Mouse (Mus musculus) olfactory bulb, adult 2 months (tissue): ENCODE measurements at regions not wholly inside any gene's neighbourhood (a gene's known extent, or its start where the extent isn't known, plus 50 kb on each side); places are given as distances from the start of the nearest gene placed in this dataset.

ENCODE experiments used
- H3K27ac ChIP-seq: fragments of 200-500 bp; 2 replicates; pipeline ENCODE4 v1.5.1; 2012; ENCODE audit warnings: low read depth, low read length; ENCODE audit not compliant: insufficient read depth
- H3K4me1 ChIP-seq: fragments of 200-500 bp; 2 replicates; pipeline ENCODE4 v1.6.1; 2012; ENCODE audit warnings: low read length; ENCODE audit not compliant: control insufficient read depth, insufficient read depth
- H3K4me3 ChIP-seq: fragments of 200-500 bp; 2 replicates; pipeline ENCODE4 v1.5.1; 2012; ENCODE audit warnings: mild to moderate bottlenecking, low read depth, low read length, moderate library complexity; ENCODE audit not compliant: insufficient read depth
- CTCF ChIP-seq: fragments of 200-500 bp; IDR thresholded peaks from 2 replicates; pipeline ENCODE4 v1.5.1; 2012; ENCODE audit warnings: low read depth, mild to moderate bottlenecking, low read length, moderate library complexity; ENCODE audit not compliant: insufficient read depth
- POLR2A ChIP-seq: fragments of 200-500 bp; IDR thresholded peaks from 2 replicates; pipeline ENCODE4 v1.6.1; 2012; ENCODE audit warnings: mild to moderate bottlenecking, low read depth, low read length, moderate library complexity; ENCODE audit not compliant: insufficient read depth
- WGBS: fragments of 180-500 bp; shearing (Covaris S2); methylation state at CpG from one replicate; pipeline ENCODE4 v1.1.7; 2018; 5-methylcytosine and 5-hydroxymethylcytosine counted together

GRCm38 (mm10) chr7:125055951-125056625, 388.4 kb upstream of the Kdm8 start:
- no peak overlapping the region for H3K27ac ChIP-seq
- TF ChIP-seq POLR2A (no peak), CTCF (no peak)
- no peak overlapping the region for H3K4me3 ChIP-seq
- no peaks in the 10 kb centered on the region for H3K4me1 ChIP-seq

GRCm38 (mm10) chr7:125102464-125102863, 342.0 kb upstream of the Kdm8 start:
- TF ChIP-seq CTCF (no peak), POLR2A (no peak)
- Histone ChIP-seq H3K4me3 (no peak overlapping the region), H3K4me1 (no peaks in the 10 kb centered on the region), H3K27ac (no peak overlapping the region)
- WGBS, result 99% methylated on average over 4 of the region's 4 CpGs

- TF ChIP-seq CTCF (no peak), POLR2A (no peak)
- Histone ChIP-seq H3K4me3 (no peak overlapping the region), H3K4me1 (no peaks in the 10 kb centered on the region), H3K27ac (no peak overlapping the region)
- WGBS, result 52% methylated on average over 4 of the region's 4 CpGs
Observed at GRCm38 (mm10) chr7:125104011-125104410, 340.5 kb upstream of the Kdm8 start.

- Histone ChIP-seq H3K4me3 (no peak overlapping the region), H3K4me1 (peaks cover 4% of the 10 kb centered on the region), H3K27ac (no peak overlapping the region)
- TF ChIP-seq POLR2A (no peak), CTCF (no peak)
- WGBS, result 33% methylated on average over 9 of the region's 9 CpGs
Observed at GRCm38 (mm10) chr7:125112820-125113273, 331.6 kb upstream of the Kdm8 start.

GRCm38 (mm10) chr7:125115322-125115996, 329.0 kb upstream of the Kdm8 start:
- Histone ChIP-seq H3K4me3 (no peak overlapping the region), H3K4me1 (peaks cover 4% of the 10 kb centered on the region), H3K27ac (no peak overlapping the region)
- no peak for TF ChIP-seq CTCF
- TF ChIP-seq POLR2A, result no peak
- WGBS, result 52% methylated on average over 8 of the region's 8 CpGs

- Histone ChIP-seq H3K27ac (no peak overlapping the region), H3K4me3 (no peak overlapping the region), H3K4me1 (peaks cover 4% of the 10 kb centered on the region)
- WGBS, result 55% methylated on average over 8 of the region's 8 CpGs
- TF ChIP-seq POLR2A, result no peak
- TF ChIP-seq CTCF, result no peak
Observed at GRCm38 (mm10) chr7:125117173-125117572, 327.3 kb upstream of the Kdm8 start.

GRCm38 (mm10) chr7:125129187-125129586, 315.3 kb upstream of the Kdm8 start:
- 83% methylated on average over 1 of the region's 1 CpGs for WGBS
- Histone ChIP-seq H3K4me3 (no peak overlapping the region), H3K4me1 (peaks cover 8% of the 10 kb centered on the region), H3K27ac (no peak overlapping the region)
- TF ChIP-seq POLR2A, result no peak
- no peak for TF ChIP-seq CTCF

GRCm38 (mm10) chr7:125131968-125132367, 312.5 kb upstream of the Kdm8 start:
- TF ChIP-seq POLR2A, result no peak
- no peak for TF ChIP-seq CTCF
- H3K4me1 ChIP-seq, result no peaks in the 10 kb centered on the region
- H3K27ac ChIP-seq, result no peak overlapping the region
- no peak overlapping the region for H3K4me3 ChIP-seq
- 81% methylated on average over 1 of the region's 1 CpGs for WGBS

- Histone ChIP-seq H3K27ac (no peak overlapping the region), H3K4me1 (no peaks in the 10 kb centered on the region), H3K4me3 (no peak overlapping the region)
- 88% methylated on average over 3 of the region's 3 CpGs for WGBS
- no peak for TF ChIP-seq CTCF
- no peak for TF ChIP-seq POLR2A
Observed at GRCm38 (mm10) chr7:125138607-125139006, 305.9 kb upstream of the Kdm8 start.

- H3K4me3 ChIP-seq, result no peak overlapping the region
- 91% methylated on average over 2 of the region's 2 CpGs for WGBS
- H3K4me1 ChIP-seq, result no peaks in the 10 kb centered on the region
- no peak for TF ChIP-seq CTCF
- no peak for TF ChIP-seq POLR2A
- no peak overlapping the region for H3K27ac ChIP-seq
Observed at GRCm38 (mm10) chr7:125139196-125139595, 305.3 kb upstream of the Kdm8 start.
